Mouse (Mus musculus) testis, adult 2 months (tissue): ENCODE measurements around the gene Htr5a. TPM values are rescaled to one million over a fixed set of nuclear protein-coding genes. Genes with fewer than 3 reads are reported as not detected.

ENCODE experiments used
- H3K27ac ChIP-seq: fragments of 200-500 bp; 2 replicates; pipeline ENCODE4 v1.5.1; 2012; ENCODE audit warnings: low read depth, low read length; ENCODE audit not compliant: control insufficient read depth, insufficient read depth
- H3K27me3 ChIP-seq: fragments of 200-500 bp; 2 replicates; pipeline ENCODE4 v1.6.1; 2012; ENCODE audit warnings: mild to moderate bottlenecking, low read length, moderate library complexity; ENCODE audit not compliant: control insufficient read depth, insufficient read depth
- H3K36me3 ChIP-seq: fragments of 200-500 bp; 2 replicates; pipeline ENCODE4 v1.6.1; 2012; ENCODE audit warnings: mild to moderate bottlenecking, low read length; ENCODE audit not compliant: control insufficient read depth, insufficient read depth
- H3K4me1 ChIP-seq: fragments of 200-500 bp; 2 replicates; pipeline ENCODE4 v1.6.1; 2012; ENCODE audit warnings: low read length; ENCODE audit not compliant: control insufficient read depth, insufficient read depth
- H3K4me3 ChIP-seq: fragments of 200-500 bp; 2 replicates; pipeline ENCODE4 v1.5.1; 2012; ENCODE audit warnings: low read depth, mild to moderate bottlenecking, low read length, moderate library complexity, mixed read lengths; ENCODE audit not compliant: control insufficient read depth
- CTCF ChIP-seq: fragments of 200-500 bp; IDR thresholded peaks from 2 replicates; pipeline ENCODE4 v1.5.1; 2012; ENCODE audit warnings: low read depth, mild to moderate bottlenecking, inconsistent platforms, low read length, moderate library complexity; ENCODE audit not compliant: control insufficient read depth, insufficient read depth, insufficient replicate concordance
- POLR2A ChIP-seq: fragments of 200-500 bp; IDR thresholded peaks from 2 replicates; pipeline ENCODE4 v1.6.1; 2012; ENCODE audit warnings: low read depth, mild to moderate bottlenecking, inconsistent platforms, low read length, moderate library complexity; ENCODE audit not compliant: control insufficient read depth
- polyA plus RNA-seq: library from polyadenylated mRNA; depleted of rRNA; stranded (reverse); fragments of >200 nt; gene quantifications from 2 replicates; pipeline ENCODE4 v1.2.3, GENCODE M21; 2012

Htr5a gene
- polyA plus RNA-seq, 1 experiment, result not detected

- Histone ChIP-seq H3K27me3 (no peaks in the 10 kb centered on the region), H3K4me1 (no peaks in the 10 kb centered on the region), H3K4me3 (no peak overlapping the region), H3K27ac (no peak overlapping the region), H3K36me3 (no peaks in the 10 kb centered on the region)
- no peak for TF ChIP-seq CTCF
- TF ChIP-seq POLR2A, result no peak
These were observed 14.0 kb upstream of the Htr5a start for GRCm38 (mm10) chr5:27827971-27828370.

GRCm38 (mm10) chr5:27835096-27835495 is 6.9 kb upstream of the Htr5a start:
- Histone ChIP-seq H3K4me1 (no peaks in the 10 kb centered on the region), H3K27me3 (no peaks in the 10 kb centered on the region), H3K27ac (no peak overlapping the region), H3K36me3 (no peaks in the 10 kb centered on the region), H3K4me3 (no peak overlapping the region)
- TF ChIP-seq CTCF, result no peak
- no peak for TF ChIP-seq POLR2A

- no peak overlapping the region for H3K27ac ChIP-seq
- TF ChIP-seq CTCF (no peak), POLR2A (no peak)
- peaks cover 4% of the 10 kb centered on the region; the same call in 1 of the 2 replicates for H3K4me1 ChIP-seq
These were observed 3.9 kb upstream of the Htr5a start for GRCm38 (mm10) chr5:27838061-27838460.

GRCm38 (mm10) chr5:27842671-27843320 is 847 bp downstream of the Htr5a start:
- no peak for TF ChIP-seq CTCF
- TF ChIP-seq POLR2A, result no peak
- Histone ChIP-seq H3K4me3 (no peak overlapping the region), H3K4me1 (peaks cover 4% of the 10 kb centered on the region; the same call in 1 of the 2 replicates), H3K36me3 (no peaks in the 10 kb centered on the region), H3K27ac (no peak overlapping the region), H3K27me3 (no peaks in the 10 kb centered on the region)

More at GRCm38 (mm10) chr5:27838061-27838460, 3.9 kb upstream of the Htr5a start:
- no peaks in the 10 kb centered on the region for H3K27me3 ChIP-seq
- no peak overlapping the region for H3K4me3 ChIP-seq
- H3K36me3 ChIP-seq, result no peaks in the 10 kb centered on the region

- Histone ChIP-seq H3K27me3 (no peaks in the 10 kb centered on the region), H3K36me3 (no peaks in the 10 kb centered on the region)
- TF ChIP-seq CTCF, result no peak
- no peak for TF ChIP-seq POLR2A
These were observed 5.0 kb downstream of the Htr5a start for GRCm38 (mm10) chr5:27846979-27847378.

GRCm38 (mm10) chr5:27854290-27854689 is 12.3 kb downstream of the Htr5a start:
- Histone ChIP-seq H3K27ac (no peak overlapping the region), H3K4me1 (no peaks in the 10 kb centered on the region), H3K36me3 (no peaks in the 10 kb centered on the region), H3K27me3 (no peaks in the 10 kb centered on the region), H3K4me3 (no peak overlapping the region)
- TF ChIP-seq CTCF (no peak), POLR2A (no peak)

More at GRCm38 (mm10) chr5:27846979-27847378, 5.0 kb downstream of the Htr5a start:
- Histone ChIP-seq H3K4me3 (no peak overlapping the region), H3K4me1 (no peaks in the 10 kb centered on the region; the same call in 1 of the 2 replicates), H3K27ac (no peak overlapping the region)

GRCm38 (mm10) chr5:27855726-27856125 is 13.8 kb downstream of the Htr5a start:
- Histone ChIP-seq H3K27me3 (no peaks in the 10 kb centered on the region), H3K4me1 (no peaks in the 10 kb centered on the region), H3K4me3 (no peak overlapping the region), H3K27ac (no peak overlapping the region), H3K36me3 (no peaks in the 10 kb centered on the region)
- TF ChIP-seq POLR2A, result no peak
- no peak for TF ChIP-seq CTCF
